Mouse (Mus musculus): ENCODE measurements at regions not wholly inside any gene's neighbourhood (a gene's known extent, or its start where the extent isn't known, plus 50 kb on each side); places are given as distances from the start of the nearest gene placed in this dataset.
A peak's percentile ranks its signal among the peaks of the same experiment; 100 is the strongest.

GRCm38 (mm10) chr1:154117688-154118373 lies 83.2 kb upstream of the Zfp648 start:
- peak; percentile 42 to 49 for DNase-seq (ENCODE audit: low spot score in 2 of 2)

GRCm38 (mm10) chr1:154118374-154119004 lies 82.5 kb upstream of the Zfp648 start:
- DNase-seq (ENCODE audit: low spot score in 2 of 2): peak in 1 of 2 experiments; percentile 61

DNA sequence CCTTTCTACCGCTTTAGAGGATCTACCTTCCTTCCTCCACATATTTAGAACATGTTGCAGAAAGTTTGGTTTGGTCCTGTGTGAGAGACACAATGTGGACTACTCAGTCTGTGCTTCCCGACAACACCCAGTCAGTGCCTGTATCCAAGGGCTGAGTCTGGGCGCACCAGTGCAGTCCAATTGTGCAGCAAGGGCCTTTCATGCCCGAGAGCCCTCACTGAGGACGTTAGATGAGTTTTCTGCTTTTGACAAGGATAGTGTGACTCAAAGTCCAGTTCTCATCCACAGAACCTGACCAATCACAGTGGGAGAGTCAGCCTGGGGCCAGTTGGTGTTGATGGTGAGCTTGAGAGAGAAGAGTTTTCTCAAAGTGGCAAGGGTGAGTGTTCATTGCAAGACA lies 81.4 kb upstream of the Zfp648 start:
- DNase-seq (ENCODE audit: low spot score in 2 of 2): no peak

DNA sequence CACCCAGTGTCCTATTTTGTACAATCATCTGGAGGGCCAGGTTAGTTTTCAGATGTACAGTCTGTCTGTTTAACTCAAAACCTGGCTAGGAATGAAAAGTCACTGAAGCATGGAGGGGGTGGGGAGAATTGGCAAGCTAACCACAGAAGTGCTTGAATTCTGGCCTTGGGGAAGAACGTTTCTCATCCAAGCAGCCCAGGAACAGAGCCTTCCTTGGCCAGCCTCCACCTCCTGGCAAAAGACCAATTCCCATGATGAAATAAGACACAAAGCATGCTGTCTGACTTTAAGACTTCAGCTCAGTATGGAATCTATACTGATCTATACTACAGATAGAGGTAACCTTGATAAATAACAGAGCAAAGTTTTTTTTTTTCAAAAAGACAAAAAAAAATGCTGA lies 80.3 kb upstream of the Zfp648 start:
- DNase-seq (ENCODE audit: low spot score in 2 of 2): peak; percentile 32 to 48

- no peak for DNase-seq (ENCODE audit: low spot score in 2 of 2)
Observed at GRCm38 (mm10) chr1:154124981-154125380, 76.0 kb upstream of the Zfp648 start.

- DNase-seq (ENCODE audit: low spot score in 2 of 2): no peak
Observed at GRCm38 (mm10) chr1:154126487-154126886, 74.5 kb upstream of the Zfp648 start.

DNA sequence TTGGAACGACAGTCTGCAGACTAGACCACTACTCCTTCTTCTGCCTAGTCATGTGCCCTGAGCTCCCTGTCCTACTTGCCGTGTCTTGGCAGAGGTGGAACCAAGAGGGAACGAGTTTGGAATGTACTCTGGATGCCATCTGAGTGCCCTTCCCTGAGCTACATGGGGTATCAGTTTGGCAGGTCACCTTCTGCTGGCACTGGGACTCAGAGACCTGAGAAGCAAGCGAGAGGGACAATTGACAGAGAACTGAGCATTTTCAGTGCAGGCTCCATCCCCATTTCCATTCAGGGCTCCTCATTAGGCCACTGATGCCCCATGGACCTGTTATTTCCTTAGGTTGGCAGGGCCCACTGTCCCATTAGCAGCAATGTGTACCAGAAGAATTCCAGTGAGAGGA lies 61.5 kb upstream of the Zfp648 start:
- DNase-seq (ENCODE audit: low spot score in 2 of 2): peak in 1 of 2 experiments; percentile 65

- no peak for DNase-seq (ENCODE audit: low spot score in 2 of 2)
Observed at GRCm38 (mm10) chr1:154143691-154144090, 57.3 kb upstream of the Zfp648 start.

- no peak for DNase-seq (ENCODE audit: low spot score in 2 of 2)
Observed at GRCm38 (mm10) chr1:154147001-154147571, 53.9 kb upstream of the Zfp648 start.

GRCm38 (mm10) chr1:154148948-154149347 lies 52.0 kb upstream of the Zfp648 start:
- no peak for DNase-seq (ENCODE audit: low spot score in 2 of 2)

DNA sequence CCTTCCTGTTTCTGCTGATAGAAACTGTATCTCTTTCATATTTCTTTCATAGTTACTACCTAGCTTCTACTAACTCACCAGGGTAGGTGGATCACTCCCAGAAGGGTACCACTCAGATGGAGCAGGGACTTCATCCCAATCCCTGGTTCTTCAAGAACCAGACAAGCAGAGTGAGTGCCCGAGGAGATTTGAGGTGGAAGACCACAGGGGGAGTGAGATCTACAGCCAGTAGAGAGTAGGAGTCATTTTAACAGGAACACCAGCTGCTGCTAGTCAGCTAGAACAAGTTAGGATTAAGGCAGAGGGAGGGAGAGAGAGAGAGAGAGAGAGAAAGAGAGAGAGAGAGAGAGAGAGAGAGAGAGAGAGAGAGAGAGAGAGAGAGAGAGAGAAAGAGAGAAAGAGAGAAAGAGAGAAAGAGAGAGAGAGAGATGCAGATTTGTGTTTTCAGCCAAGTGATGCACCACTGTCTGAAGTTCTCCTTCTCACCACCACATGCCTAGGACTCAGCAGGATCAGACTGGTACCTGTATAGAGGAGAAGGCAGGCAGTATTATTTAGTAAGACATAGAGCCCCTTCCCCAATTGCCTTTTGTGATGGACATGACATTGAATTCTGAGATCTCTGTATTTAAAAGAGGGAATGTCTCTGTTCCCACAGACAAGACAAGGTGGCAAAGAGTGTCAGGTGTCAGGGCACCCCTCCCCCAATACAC lies 51.4 kb upstream of the Zfp648 start:
- DNase-seq (ENCODE audit: low spot score in 2 of 2): no peak

DNA sequence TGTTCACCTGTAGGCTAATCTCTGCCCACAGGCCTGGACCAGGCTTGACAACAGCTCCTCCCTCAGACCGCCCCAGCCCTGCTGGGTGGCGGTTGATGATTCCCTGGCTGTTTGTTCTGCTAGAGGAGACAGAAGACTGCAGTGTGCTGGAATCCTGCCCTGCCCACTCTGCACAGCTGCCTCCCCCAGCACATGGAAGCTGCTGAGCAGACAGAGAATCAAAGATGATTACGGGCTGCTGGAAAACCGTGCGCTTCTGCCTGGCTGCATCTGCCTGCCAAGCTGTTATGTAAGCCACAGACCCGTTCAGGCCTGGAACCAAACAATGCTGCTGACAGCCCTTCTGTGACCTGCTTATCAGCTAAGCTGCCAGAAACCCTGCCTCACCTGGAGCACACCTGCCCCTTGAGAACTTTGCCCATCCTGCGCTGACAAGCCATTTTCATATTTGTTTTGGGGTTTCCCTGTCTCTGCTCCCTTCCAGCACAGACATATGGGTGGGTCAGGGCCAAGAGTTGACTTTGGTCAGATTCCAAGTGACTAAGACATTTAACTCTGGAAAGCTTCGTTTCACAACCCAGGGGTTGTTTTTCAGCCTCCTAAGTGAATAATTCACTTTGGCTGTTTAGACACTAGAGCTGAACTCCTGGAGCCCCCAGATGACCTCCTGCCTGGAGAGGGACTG lies 50.7 kb upstream of the Zfp648 start:
- DNase-seq (ENCODE audit: low spot score in 2 of 2): peak; percentile 65 to 83

Measured in frontal cortex, postnatal 14 days (tissue).